Mouse (Mus musculus) small intestine, adult 2 months (tissue): ENCODE results near the gene Svopl. TPM values are rescaled to one million over a fixed set of nuclear protein-coding genes. Genes with fewer than 3 reads are reported as not detected.

ENCODE experiments used
- H3K27ac ChIP-seq: fragments of 200-500 bp; 2 replicates; pipeline ENCODE4 v1.5.1; 2012; ENCODE audit warnings: low read depth, low read length, control low read depth, inconsistent platforms; ENCODE audit not compliant: insufficient read depth
- H3K27me3 ChIP-seq: fragments of 200-500 bp; 2 replicates; pipeline ENCODE4 v1.6.1; 2012; ENCODE audit warnings: mild to moderate bottlenecking, moderate library complexity, low read length, inconsistent platforms; ENCODE audit not compliant: control insufficient read depth, insufficient read depth
- H3K36me3 ChIP-seq: fragments of 200-500 bp; 2 replicates; pipeline ENCODE4 v1.6.1; 2012; ENCODE audit warnings: mild to moderate bottlenecking, low read length, control low read depth, inconsistent platforms; ENCODE audit not compliant: control insufficient read depth, insufficient read depth
- H3K4me1 ChIP-seq: fragments of 200-500 bp; 2 replicates; pipeline ENCODE4 v1.6.1; 2012; ENCODE audit warnings: low read length, inconsistent platforms, mixed read lengths; ENCODE audit not compliant: control insufficient read depth, insufficient read depth, insufficient read length
- H3K4me3 ChIP-seq: fragments of 200-500 bp; 2 replicates; pipeline ENCODE4 v1.5.1; 2012; ENCODE audit warnings: low read depth, mild to moderate bottlenecking, control low read depth, inconsistent platforms, low read length, moderate library complexity
- CTCF ChIP-seq: fragments of 200-500 bp; IDR thresholded peaks from 2 replicates; pipeline ENCODE4 v1.5.1; 2012; ENCODE audit warnings: low read depth, mild to moderate bottlenecking, control low read depth, inconsistent platforms, low read length, moderate library complexity, mixed read lengths; ENCODE audit not compliant: insufficient replicate concordance, insufficient read length; ENCODE audit errors: extremely low read depth
- POLR2A ChIP-seq: fragments of 200-500 bp; IDR thresholded peaks from 2 replicates; pipeline ENCODE4 v1.6.1; 2012; ENCODE audit warnings: low read depth, mild to moderate bottlenecking, control low read depth, inconsistent platforms, low read length, moderate library complexity
- WGBS: fragments of 180-500 bp; shearing (Covaris S2); methylation state at CpG from one replicate; pipeline ENCODE4 v1.1.7; 2018; 5-methylcytosine and 5-hydroxymethylcytosine counted together
- polyA plus RNA-seq: library from polyadenylated mRNA; depleted of rRNA; stranded (reverse); fragments of >200 nt; gene quantifications from 2 replicates; pipeline ENCODE4 v1.2.3, GENCODE M21; 2012; rRNA removed

Gene Svopl
- polyA plus RNA-seq, result 0.13 and 0.25 TPM in 2 replicates

- H3K27me3 ChIP-seq, result no peaks in the 10 kb centered on the region
- H3K4me1 ChIP-seq, result no peaks in the 10 kb centered on the region
- WGBS, result 38% methylated on average over 6 of the region's 6 CpGs
- TF ChIP-seq CTCF (no peak), POLR2A (no peak)
- no peak within 1 kb of the TSS for H3K4me3 ChIP-seq
- H3K36me3 ChIP-seq, result no peaks in the 10 kb centered on the region
- no peak within 1 kb of the TSS for H3K27ac ChIP-seq
Measured at GRCm38 (mm10) chr6:38046838-38047237, at the start of gene Svopl. Svopl (minus strand) TSS chr6:38046996.

GRCm38 (mm10) chr6:38094701-38095100 is 47.9 kb upstream of the Svopl start:
- no peak overlapping the region for H3K27ac ChIP-seq
- H3K27me3 ChIP-seq, result no peaks in the 10 kb centered on the region
- no peaks in the 10 kb centered on the region for H3K36me3 ChIP-seq
- no peak overlapping the region for H3K4me3 ChIP-seq
- no peak for TF ChIP-seq CTCF
- TF ChIP-seq POLR2A, result no peak
- 86% methylated on average over 10 of the region's 10 CpGs for WGBS
- peaks cover 4% of the 10 kb centered on the region for H3K4me1 ChIP-seq

- Histone ChIP-seq H3K27ac (no peak overlapping the region), H3K36me3 (no peaks in the 10 kb centered on the region), H3K4me1 (peaks cover 4% of the 10 kb centered on the region), H3K27me3 (no peaks in the 10 kb centered on the region), H3K4me3 (no peak overlapping the region)
- WGBS, result 90% methylated on average over 8 of the region's 8 CpGs
- TF ChIP-seq POLR2A (no peak), CTCF (no peak)
Measured at GRCm38 (mm10) chr6:38092539-38092938, 45.7 kb upstream of the Svopl start.

- Histone ChIP-seq H3K27ac (no peak overlapping the region), H3K36me3 (no peaks in the 10 kb centered on the region), H3K4me1 (no peaks in the 10 kb centered on the region), H3K4me3 (no peak overlapping the region), H3K27me3 (no peaks in the 10 kb centered on the region)
- 62% methylated on average over 9 of the region's 9 CpGs for WGBS
- TF ChIP-seq POLR2A (no peak), CTCF (no peak)
Measured at GRCm38 (mm10) chr6:38087242-38088026, 40.6 kb upstream of the Svopl start.

GRCm38 (mm10) chr6:38083204-38083603 is 36.4 kb upstream of the Svopl start:
- Histone ChIP-seq H3K36me3 (no peaks in the 10 kb centered on the region), H3K4me1 (no peaks in the 10 kb centered on the region), H3K27ac (no peak overlapping the region), H3K27me3 (no peaks in the 10 kb centered on the region), H3K4me3 (no peak overlapping the region)
- no peak for TF ChIP-seq CTCF
- TF ChIP-seq POLR2A, result no peak
- WGBS, result 42% methylated on average over 4 of the region's 4 CpGs

- Histone ChIP-seq H3K4me3 (no peak overlapping the region), H3K27ac (no peak overlapping the region), H3K36me3 (no peaks in the 10 kb centered on the region), H3K4me1 (no peaks in the 10 kb centered on the region), H3K27me3 (no peaks in the 10 kb centered on the region)
- WGBS, result 65% methylated on average over 11 of the region's 11 CpGs
- TF ChIP-seq CTCF, result no peak
- TF ChIP-seq POLR2A, result no peak
Measured at GRCm38 (mm10) chr6:38081727-38082341, 35.0 kb upstream of the Svopl start.

GRCm38 (mm10) chr6:38080364-38080763 is 33.6 kb upstream of the Svopl start:
- 80% methylated on average over 4 of the region's 4 CpGs for WGBS
- H3K4me1 ChIP-seq, result no peaks in the 10 kb centered on the region
- no peak overlapping the region for H3K4me3 ChIP-seq
- TF ChIP-seq POLR2A (no peak), CTCF (no peak)
- no peaks in the 10 kb centered on the region for H3K36me3 ChIP-seq
- H3K27ac ChIP-seq, result no peak overlapping the region
- H3K27me3 ChIP-seq, result no peaks in the 10 kb centered on the region
